Mouse (Mus musculus) cerebellum, postnatal 14 days (tissue): ENCODE data around the gene Zfp341.
A peak's percentile ranks its signal among the peaks of the same experiment; 100 is the strongest.

Experiments used
- DNase-seq, 2 experiments: peaks; one replicate each; pipeline ENCODE4 v3.0.0; 2021; ENCODE audit warnings: mixed read lengths in 2 of 2

The Zfp341 gene

GRCm38 (mm10) chr2:154613118-154614115 lies at the start of gene Zfp341, which contains the start of gene 4930519P11Rik:
Zfp341 (plus strand) TSS chr2:154613297.
4930519P11Rik (minus strand) TSS chr2:154613437.
- peak; percentile 92 to 95 for DNase-seq

- DNase-seq: no peak
Observed at GRCm38 (mm10) chr2:154563612-154564170, 49.4 kb upstream of the Zfp341 start.

DNA sequence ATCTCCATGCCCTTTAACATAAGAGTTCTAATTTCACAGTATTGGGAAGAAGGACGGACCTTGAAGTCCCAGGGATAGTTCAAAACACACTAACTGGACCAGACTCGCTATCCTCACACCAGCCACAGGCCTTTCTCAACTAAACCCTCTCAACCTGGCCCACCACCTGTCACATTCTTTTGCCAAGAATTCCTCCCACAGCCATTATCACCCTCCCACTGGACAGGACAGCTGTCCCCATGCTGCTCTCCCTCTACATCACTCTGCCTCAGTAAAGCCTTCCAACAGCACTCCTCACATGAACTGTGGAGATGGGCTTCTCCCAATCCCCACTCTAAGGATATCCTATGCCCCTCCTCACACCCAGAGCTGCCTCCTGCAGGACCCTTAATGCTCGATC lies 47.5 kb upstream of the Zfp341 start:
- DNase-seq: peak; percentile 84 to 90

- DNase-seq: no peak
Observed at GRCm38 (mm10) chr2:154566641-154567040, 46.5 kb upstream of the Zfp341 start.

DNA sequence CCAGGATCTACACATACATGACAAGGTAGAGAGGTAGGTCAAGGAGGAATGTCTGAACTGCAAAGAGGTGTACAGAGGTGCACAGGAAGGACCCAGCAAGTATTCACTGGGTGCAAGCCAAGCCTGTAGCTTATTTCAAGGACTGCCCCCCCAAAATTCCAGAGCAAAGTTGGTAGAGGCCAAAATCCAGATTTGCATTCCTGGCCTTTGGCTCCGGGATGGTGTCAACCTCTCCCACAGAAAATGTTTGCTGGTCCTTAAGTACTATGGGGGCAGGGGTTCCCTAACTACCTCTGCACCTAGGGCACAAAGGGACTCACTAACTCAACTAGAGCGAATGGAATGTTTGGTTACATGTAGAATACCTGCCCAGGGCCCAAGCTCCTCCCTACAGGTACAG lies 45.3 kb upstream of the Zfp341 start:
- DNase-seq: no peak

DNA sequence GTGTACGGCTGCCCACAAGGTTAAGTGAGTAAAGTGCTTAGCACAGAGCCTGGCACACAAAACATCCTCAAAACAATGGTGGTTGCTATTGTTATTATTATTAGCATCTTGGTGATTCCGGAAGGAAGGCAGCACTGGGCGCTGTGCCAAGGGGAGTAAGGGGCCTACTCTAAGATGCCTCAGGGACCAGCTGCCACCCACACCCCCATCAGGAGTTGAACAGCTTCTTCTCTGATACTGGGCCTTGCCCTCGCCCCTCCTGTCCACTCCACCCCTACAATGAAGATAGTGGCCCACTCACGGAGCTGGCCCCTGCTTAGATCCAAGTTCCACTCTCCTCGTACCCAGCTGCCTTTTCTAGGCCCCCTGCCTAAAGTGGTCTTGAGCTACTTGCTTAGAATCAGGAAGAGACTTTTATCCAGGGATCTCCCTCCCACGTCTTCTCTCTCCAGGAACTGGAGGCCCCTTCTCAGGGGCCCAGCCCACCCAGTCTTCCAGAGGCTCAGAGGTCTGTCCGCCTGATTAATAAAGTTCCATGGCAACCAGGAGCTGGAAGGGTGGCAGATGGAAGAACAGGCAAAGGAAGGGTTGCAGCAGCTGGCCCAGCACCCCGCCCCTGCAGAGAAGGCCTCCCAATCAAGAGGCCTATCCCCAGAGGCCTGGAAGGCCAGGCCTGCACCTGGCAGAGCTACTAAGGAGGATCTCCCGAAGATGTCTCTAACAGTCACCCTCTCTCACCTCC lies 44.6 kb upstream of the Zfp341 start:
- peak in 1 of 2 experiments; percentile 62 for DNase-seq

GRCm38 (mm10) chr2:154569071-154569748 lies 43.9 kb upstream of the Zfp341 start:
- DNase-seq: peak; percentile 58 to 59

DNA sequence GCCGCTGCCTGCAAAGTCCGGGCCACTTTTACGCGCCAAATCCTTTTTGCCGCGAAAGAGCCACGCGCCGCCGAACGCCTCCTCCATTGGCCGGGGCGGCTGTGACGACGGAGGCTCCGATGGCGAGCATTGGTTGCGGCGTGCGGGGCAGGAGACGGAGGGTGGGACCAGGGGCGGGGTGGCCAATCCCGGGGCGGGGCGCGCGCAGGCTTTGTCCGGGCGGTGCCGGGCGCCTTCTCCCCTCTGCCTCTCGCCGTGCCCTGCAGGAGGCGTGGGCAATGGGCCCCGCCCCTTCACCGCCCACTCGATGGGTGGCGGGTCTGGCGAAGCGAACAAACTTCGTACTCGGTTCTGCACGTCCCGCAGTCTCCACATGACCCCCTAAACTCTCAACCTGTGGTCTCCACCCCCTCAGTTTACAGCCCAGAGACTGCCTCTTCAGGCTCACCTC lies 43.2 kb upstream of the Zfp341 start, which contains the start of gene E2f1:
Gene E2f1, minus strand, starts transcription at position 57 of the 451 bp plus-strand sequence.
- peak; percentile 96 for DNase-seq

DNA sequence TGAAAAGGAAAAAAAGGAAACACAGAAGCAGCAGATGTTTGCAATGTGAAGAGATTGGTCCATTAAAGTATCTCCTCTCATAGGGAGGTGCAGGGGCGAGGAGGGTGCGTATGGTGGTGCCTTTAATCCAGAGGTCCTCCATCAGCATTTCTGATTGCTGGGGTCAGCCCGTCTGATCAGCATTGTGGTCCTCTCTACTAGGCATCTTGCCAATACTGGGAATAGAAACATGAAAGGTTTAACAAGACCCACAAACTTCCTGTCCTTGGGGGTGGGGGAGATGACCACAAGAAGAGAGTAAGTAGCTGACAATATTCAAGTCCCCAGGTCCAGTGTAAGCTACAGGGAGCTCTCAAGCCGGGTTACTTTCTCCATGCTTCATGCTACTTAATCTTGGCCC lies 42.4 kb upstream of the Zfp341 start:
- no peak for DNase-seq

DNA sequence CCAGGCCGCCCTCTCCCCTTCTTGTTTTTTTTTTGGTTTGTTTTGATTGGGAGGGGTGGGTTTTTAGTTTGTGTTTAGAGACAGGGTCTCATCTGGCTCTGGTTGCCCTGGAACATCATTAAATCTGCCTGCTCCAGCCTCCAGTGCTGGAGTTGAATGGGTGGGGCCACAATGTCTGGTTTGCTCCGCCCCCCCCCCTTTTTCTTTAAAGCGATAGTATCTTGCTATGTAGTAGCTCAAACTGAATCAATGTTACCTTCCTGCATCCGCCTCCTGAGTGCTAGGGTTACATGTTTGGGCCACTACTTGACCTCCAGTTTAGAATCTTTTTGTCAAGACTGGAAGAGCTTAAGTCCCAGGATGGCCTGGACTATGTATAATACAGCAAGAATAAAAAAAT lies 41.8 kb upstream of the Zfp341 start:
- DNase-seq: no peak

DNA sequence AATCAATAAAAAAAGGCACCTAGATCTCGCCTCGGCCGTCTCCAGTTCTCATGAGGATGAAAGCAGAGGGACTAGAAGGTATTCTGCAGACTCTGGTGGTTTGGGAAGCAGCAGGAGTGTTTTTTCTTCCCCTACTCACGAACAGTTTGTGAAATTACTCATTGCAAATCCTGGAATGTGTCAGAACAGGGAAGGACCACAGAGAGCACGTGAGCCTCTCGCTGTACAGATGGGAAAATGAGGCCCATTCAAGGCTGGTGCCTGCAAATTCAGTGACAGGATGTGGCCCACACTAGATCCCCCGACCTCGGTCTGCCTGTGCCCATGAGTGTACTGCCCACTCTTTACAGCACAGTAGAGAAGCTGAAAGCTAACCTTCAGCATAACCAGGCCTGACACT lies 41.1 kb upstream of the Zfp341 start:
- DNase-seq: no peak

DNA sequence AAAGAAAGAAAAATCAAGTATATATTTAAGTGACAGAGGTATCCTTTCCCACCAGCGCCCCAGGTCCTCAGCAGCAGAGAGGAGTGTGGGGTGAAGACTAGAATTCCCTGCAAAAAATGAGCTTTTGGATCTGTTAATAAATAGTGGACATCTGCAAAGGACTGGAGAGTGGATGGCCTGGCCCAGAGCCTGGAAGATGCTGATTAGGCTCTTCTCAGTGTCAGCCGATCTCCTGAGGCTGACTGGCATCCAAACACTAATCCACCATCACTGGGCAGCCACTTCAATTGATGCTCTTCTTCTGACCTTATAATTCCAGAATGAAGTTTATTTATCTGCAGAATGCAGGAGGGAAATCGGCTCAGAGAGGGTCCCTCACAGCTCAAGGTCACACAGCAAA lies 40.1 kb upstream of the Zfp341 start:
- DNase-seq: no peak

DNA sequence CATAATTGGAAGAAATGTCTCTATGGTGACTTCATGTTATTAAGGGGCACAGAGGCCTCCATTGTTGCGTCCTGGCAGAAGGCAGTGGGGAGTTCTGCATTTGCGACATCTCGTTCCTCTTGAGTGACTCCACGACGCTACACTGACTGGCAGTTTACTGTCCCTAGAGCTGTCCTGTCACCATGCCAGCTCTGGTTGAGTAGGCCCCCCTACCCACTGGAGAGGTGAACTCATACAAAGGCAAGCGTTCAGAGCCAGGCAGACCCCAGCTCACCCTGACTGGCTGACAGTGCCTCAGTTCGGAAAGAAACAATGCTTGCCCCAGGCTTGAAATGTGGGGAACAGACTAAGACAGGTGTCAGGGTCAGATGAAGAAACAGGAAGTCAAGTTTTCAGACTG lies 38.8 kb upstream of the Zfp341 start:
- DNase-seq: no peak

DNA sequence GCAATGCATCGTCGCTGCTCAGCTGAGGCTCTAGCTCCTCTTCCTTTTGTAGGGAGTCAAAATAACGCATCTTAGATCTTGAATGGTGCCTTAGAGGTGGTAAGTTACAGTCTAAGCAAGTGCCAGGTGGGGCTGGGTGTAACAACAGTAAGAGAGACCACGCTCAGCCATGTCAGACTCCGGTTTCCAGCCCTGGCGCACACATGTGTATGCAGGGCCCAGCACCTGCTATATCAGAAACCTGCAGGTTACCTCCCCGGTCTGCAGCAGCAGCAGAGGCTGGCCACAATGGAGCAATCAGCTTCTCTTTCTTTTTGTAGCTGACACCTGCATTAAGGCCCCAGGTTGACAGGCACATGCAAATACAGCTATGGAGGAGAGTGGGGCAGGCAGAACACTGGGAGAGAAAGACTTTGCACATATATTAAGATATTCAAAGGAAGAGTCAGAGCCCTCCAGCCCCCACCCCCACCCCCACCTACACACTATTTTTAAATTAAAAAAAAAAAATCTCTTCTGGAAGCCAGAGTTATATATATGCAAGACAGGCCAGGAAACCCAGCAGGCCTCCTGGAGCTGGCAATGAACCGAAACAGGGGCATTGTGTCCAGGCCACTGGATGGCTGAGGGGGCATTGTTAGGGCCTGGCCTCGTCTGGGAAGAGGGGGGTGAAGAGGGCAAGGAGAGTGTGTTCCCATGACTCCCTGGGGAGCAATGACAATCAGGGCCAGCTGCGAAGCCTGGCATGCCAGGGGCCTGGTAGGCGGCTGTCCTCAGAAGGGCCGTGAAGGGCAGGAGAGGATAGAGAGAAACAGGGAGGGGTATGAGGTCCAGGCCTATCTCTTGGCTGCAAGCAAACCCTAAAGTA lies 36.0 kb upstream of the Zfp341 start:
- no peak for DNase-seq

- DNase-seq: no peak
Observed at GRCm38 (mm10) chr2:154577744-154578067, 35.4 kb upstream of the Zfp341 start.

GRCm38 (mm10) chr2:154580586-154580985 lies 32.5 kb upstream of the Zfp341 start:
- no peak for DNase-seq

DNA sequence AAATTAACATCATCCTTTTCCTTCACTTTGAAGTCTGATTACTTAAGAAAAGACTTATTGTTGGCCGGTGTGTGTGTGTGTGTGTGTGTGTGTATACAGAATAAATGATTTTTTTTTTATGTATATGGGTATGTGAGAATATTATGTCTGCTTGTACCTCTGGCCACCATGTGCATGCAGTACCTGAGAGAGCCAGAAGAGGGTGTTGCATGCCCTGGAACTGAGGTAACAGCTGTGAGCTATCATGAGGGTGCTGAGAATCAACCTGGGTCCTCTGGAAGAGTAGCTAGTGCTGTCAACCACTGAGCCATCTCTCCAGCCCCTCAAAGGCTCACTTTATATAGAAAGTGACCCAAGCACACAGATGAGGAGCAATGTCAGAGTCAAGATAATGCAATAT lies 31.7 kb upstream of the Zfp341 start:
- no peak for DNase-seq

GRCm38 (mm10) chr2:154583906-154584872 lies 28.9 kb upstream of the Zfp341 start:
- peak; percentile 83 to 91 for DNase-seq

DNA sequence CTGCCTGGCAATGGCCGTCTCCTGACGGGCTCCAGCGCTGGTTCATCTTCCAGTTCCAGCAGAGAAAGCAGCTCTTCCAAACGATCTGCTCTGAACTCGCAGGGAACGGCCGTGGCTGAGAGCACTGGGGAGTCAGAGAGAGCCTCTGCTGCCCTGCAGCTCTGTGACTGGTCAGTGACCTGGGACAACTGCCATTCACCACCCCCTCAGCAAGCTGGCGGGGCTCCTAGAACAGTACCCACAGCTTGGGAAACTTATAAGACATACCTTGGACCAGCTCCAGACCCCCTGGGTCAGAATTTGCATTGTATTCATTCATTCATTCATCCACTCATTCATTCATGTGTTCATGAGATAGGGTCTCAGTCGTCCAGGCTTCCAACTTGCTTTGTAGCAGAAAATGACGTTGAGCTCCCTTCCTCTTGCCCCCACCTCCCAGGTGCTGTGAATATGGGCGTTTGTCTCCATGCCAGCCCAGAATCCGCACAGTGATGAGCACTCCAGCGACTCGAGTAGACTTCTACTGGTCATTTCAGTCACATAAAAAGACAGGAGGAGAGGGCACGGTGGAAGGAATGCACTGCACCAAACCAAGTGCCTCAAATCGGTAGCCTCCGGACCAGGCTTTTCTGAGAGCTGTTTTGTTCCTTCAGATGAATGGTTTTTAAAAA lies 28.0 kb upstream of the Zfp341 start:
- DNase-seq: peak; percentile 74 to 83

DNA sequence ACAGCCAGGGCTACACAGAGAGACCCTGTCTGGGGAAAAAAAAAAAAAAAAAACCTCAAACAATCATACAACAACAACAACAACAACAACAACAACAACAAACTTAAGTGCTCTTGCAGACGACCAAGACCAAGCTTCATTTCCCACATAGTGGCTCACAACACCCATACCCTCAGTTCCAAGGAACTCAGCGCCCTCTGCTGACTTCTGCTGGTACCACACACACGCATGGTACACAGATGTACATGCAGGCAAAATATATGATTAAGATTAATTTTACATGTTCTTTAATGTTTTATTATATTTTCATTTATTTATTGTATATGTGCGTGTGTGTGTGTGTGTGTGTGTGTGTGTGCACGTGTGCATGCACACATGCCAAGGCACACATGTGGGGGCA lies 26.7 kb upstream of the Zfp341 start:
- DNase-seq: peak; percentile 78 to 92
